Mouse (Mus musculus) forebrain, embryonic 15.5 days (tissue): ENCODE results near the gene Snx9. TPM values are rescaled to one million over a fixed set of nuclear protein-coding genes. Genes with fewer than 3 reads are reported as not detected.

ENCODE experiments used
- ATAC-seq: fragments of 200-750 bp; cut with Nextera tagmentation; replicated peaks from 2 replicates; pipeline ENCODE4 v1.8.0; 2017; ENCODE audit warnings: mild to moderate bottlenecking, moderate TSS enrichment, moderate library complexity
- H3K27ac ChIP-seq: fragments of 300-500 bp; sonication (generic); replicated peaks from 2 replicates; pipeline ENCODE4 v1.5.1; 2015; ENCODE audit warnings: mild to moderate bottlenecking, inconsistent platforms
- H3K27me3 ChIP-seq: fragments of 300-500 bp; sonication (generic); 2 replicates; pipeline ENCODE4 v1.6.1; 2015; ENCODE audit warnings: inconsistent platforms
- H3K36me3 ChIP-seq: fragments of 300-500 bp; sonication (generic); 2 replicates; pipeline ENCODE4 v1.6.1; 2015; ENCODE audit warnings: mild to moderate bottlenecking, inconsistent platforms
- H3K4me1 ChIP-seq: fragments of 300-500 bp; sonication (generic); 2 replicates; pipeline ENCODE4 v1.6.1; 2015; ENCODE audit warnings: inconsistent platforms
- H3K4me2 ChIP-seq: fragments of 300-500 bp; sonication (generic); replicated peaks from 2 replicates; pipeline ENCODE4 v1.6.1; 2015; ENCODE audit warnings: mild to moderate bottlenecking, inconsistent platforms
- H3K4me3 ChIP-seq: fragments of 300-500 bp; sonication (generic); 2 replicates; pipeline ENCODE4 v1.5.1; 2015; ENCODE audit warnings: mild to moderate bottlenecking, inconsistent platforms
- H3K9ac ChIP-seq: fragments of 300-500 bp; sonication (generic); replicated peaks from 2 replicates; pipeline ENCODE4 v1.6.1; 2015; ENCODE audit warnings: mild to moderate bottlenecking, inconsistent platforms
- H3K9me3 ChIP-seq: fragments of 300-500 bp; sonication (generic); 2 replicates; pipeline ENCODE4 v1.6.1; 2016; ENCODE audit warnings: inconsistent platforms
- WGBS: fragments of 180-500 bp; shearing (Covaris S2); methylation state at CpG from one replicate; pipeline ENCODE4 v1.1.7; 2015; ENCODE audit warnings: mixed read lengths; 5-methylcytosine and 5-hydroxymethylcytosine counted together
- polyA plus RNA-seq: library from polyadenylated mRNA; unstranded; fragments of >200 nt; fragmentation: Nextera tagmentation; extraction: Ambion mirVana; gene quantifications from 2 replicates; pipeline ENCODE4 v1.2.1, GENCODE M21; 2015

The Snx9 gene
- polyA plus RNA-seq, 1 experiment from 2014 or later: 5.9 TPM

GRCm38 (mm10) chr17:5834166-5834565, 7.0 kb upstream of the Snx9 start:
- no peak for ATAC-seq
- H3K27ac ChIP-seq: no peak overlapping the region
- no peak overlapping the region for H3K4me3 ChIP-seq

GRCm38 (mm10) chr17:5834798-5835328, 6.3 kb upstream of the Snx9 start:
- no peak overlapping the region for H3K4me2 ChIP-seq
- H3K4me1 ChIP-seq: no peaks in the 10 kb centered on the region
- H3K36me3 ChIP-seq: no peaks in the 10 kb centered on the region
- no peak overlapping the region for H3K27ac ChIP-seq
- H3K27me3 ChIP-seq: no peaks in the 10 kb centered on the region
- no peak overlapping the region for H3K4me3 ChIP-seq
- H3K9me3 ChIP-seq: no peaks in the 10 kb centered on the region
- 85% methylated on average over 3 of the region's 3 CpGs for WGBS
- no peak for ATAC-seq
- no peak overlapping the region for H3K9ac ChIP-seq

More at GRCm38 (mm10) chr17:5834166-5834565, 7.0 kb upstream of the Snx9 start:
- no peaks in the 10 kb centered on the region for H3K36me3 ChIP-seq
- no peak overlapping the region for H3K4me2 ChIP-seq
- no peak overlapping the region for H3K9ac ChIP-seq
- H3K27me3 ChIP-seq: no peaks in the 10 kb centered on the region
- WGBS: 78% methylated on average over 3 of the region's 3 CpGs
- H3K4me1 ChIP-seq: no peaks in the 10 kb centered on the region
- no peaks in the 10 kb centered on the region for H3K9me3 ChIP-seq

GRCm38 (mm10) chr17:5839549-5840240, 1.4 kb upstream of the Snx9 start:
- H3K27ac ChIP-seq: no peak overlapping the region
- H3K36me3 ChIP-seq: no peaks in the 10 kb centered on the region
- H3K9ac ChIP-seq: no peak overlapping the region
- no peak overlapping the region for H3K4me3 ChIP-seq
- H3K4me1 ChIP-seq: peaks cover 12% of the 10 kb centered on the region
- WGBS: 87% methylated on average over 5 of the region's 5 CpGs
- no peak for ATAC-seq
- no peak overlapping the region for H3K4me2 ChIP-seq
- no peaks in the 10 kb centered on the region for H3K27me3 ChIP-seq
- H3K9me3 ChIP-seq: no peaks in the 10 kb centered on the region

- ATAC-seq: no peak; the same call in 1 of the 2 replicates
- H3K9ac ChIP-seq: peak overlapping the region; percentile 85
- peak overlapping the region; percentile 79 for H3K4me3 ChIP-seq
- peak overlapping the region; percentile 87 for H3K27ac ChIP-seq
- WGBS: 6% methylated on average over 27 of the region's 32 CpGs
- no peaks in the 10 kb centered on the region for H3K27me3 ChIP-seq
- H3K4me2 ChIP-seq: peak overlapping the region; percentile 67
- H3K36me3 ChIP-seq: no peaks in the 10 kb centered on the region
- H3K4me1 ChIP-seq: peaks cover 12% of the 10 kb centered on the region
- H3K9me3 ChIP-seq: no peaks in the 10 kb centered on the region
These were observed 490 bp upstream of the Snx9 start for GRCm38 (mm10) chr17:5840550-5841127.

DNA sequence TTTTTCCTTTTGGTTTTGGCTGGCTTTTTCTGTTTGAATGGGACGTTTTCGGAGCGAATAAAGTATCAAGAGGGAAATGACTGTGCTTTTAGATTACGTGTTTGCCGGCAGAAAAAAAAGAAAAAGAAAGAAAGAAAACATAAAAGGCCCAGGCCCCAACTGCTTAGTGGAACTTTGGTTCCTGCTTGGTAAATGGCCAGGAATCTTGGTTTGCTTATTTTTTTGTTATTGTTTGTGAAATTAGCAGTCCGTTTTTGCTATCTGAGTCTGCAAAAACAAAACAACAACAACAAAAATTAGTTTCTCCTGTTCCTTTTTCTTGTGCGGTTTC, 779 bp downstream of the Snx9 start:
- H3K27me3 ChIP-seq: no peaks in the 10 kb centered on the region
- H3K27ac ChIP-seq: peak overlapping the region; percentile 87
- WGBS: under 1% methylated on average over 7 of the region's 7 CpGs
- no peaks in the 10 kb centered on the region for H3K9me3 ChIP-seq
- H3K4me1 ChIP-seq: peaks cover 12% of the 10 kb centered on the region
- peak overlapping the region; percentile 85 for H3K9ac ChIP-seq
- peak overlapping the region; percentile 67 for H3K4me2 ChIP-seq
- peak overlapping the region; percentile 79 for H3K4me3 ChIP-seq
- no peak for ATAC-seq
- H3K36me3 ChIP-seq: no peaks in the 10 kb centered on the region

- 77% methylated on average over 9 of the region's 9 CpGs for WGBS
- Histone ChIP-seq H3K4me2 (no peak overlapping the region), H3K9ac (no peak overlapping the region), H3K4me1 (peaks cover 12% of the 10 kb centered on the region), H3K36me3 (no peaks in the 10 kb centered on the region), H3K27me3 (no peaks in the 10 kb centered on the region), H3K9me3 (no peaks in the 10 kb centered on the region), H3K27ac (no peak overlapping the region), H3K4me3 (no peak overlapping the region)
- no peak for ATAC-seq
These were observed 2.0 kb downstream of the Snx9 start for GRCm38 (mm10) chr17:5842988-5843640.

GRCm38 (mm10) chr17:5843641-5843990, 2.5 kb downstream of the Snx9 start:
- no peaks in the 10 kb centered on the region for H3K9me3 ChIP-seq
- no peak overlapping the region for H3K4me3 ChIP-seq
- H3K36me3 ChIP-seq: no peaks in the 10 kb centered on the region
- H3K27me3 ChIP-seq: no peaks in the 10 kb centered on the region
- no peak overlapping the region for H3K27ac ChIP-seq
- H3K4me1 ChIP-seq: peaks cover 12% of the 10 kb centered on the region
- no peak for ATAC-seq
- no peak overlapping the region for H3K4me2 ChIP-seq
- 96% methylated on average over 7 of the region's 7 CpGs for WGBS
- no peak overlapping the region for H3K9ac ChIP-seq

DNA sequence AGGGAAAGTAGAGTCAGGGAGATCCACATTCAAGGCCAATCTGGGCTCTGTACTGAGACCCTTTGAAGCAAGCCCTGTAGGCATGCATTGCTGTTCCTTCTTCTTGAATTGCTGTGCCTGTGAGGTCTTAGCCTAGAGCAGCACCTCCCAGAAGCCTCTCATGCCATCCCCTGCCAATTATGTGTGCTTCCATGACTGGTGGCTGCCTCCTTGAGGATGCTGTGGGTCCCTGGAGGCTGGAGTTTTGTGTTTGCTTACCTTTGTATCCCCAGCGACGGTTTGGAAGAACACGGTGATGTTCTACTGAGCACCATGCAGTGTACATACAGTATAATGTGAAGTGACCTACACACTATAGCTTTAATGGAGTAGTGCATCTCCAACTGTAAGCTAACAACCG, 4.2 kb downstream of the Snx9 start:
- peaks cover 22% of the 10 kb centered on the region for H3K4me1 ChIP-seq
- H3K36me3 ChIP-seq: no peaks in the 10 kb centered on the region
- no peak overlapping the region for H3K9ac ChIP-seq
- no peak overlapping the region for H3K4me2 ChIP-seq
- WGBS: 86% methylated on average over 4 of the region's 4 CpGs
- no peak for ATAC-seq
- no peak overlapping the region for H3K27ac ChIP-seq
- no peaks in the 10 kb centered on the region for H3K9me3 ChIP-seq
- no peak overlapping the region for H3K4me3 ChIP-seq
- no peaks in the 10 kb centered on the region for H3K27me3 ChIP-seq

DNA sequence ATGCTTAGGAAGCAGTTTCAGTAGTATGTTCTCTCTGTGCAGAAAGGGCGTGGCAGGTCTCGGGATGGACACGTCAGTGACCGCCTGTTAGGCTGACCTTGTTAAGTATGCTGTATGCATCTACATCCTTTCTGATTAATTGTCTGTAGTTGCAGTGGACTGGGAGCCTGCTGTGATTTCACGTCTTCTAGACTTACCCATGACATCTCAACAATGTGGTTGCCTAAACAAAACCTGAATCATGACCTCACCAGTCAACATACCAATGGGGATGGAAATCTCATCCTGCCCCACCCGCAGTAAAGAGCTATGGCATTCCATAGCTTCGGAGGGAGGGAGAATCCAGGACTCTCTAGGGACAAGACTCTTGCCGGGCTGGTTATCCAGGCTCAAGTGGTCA, 5.0 kb downstream of the Snx9 start:
- H3K4me3 ChIP-seq: no peak overlapping the region
- no peak overlapping the region for H3K27ac ChIP-seq
- no peak overlapping the region for H3K4me2 ChIP-seq
- no peak for ATAC-seq
- no peaks in the 10 kb centered on the region for H3K36me3 ChIP-seq
- H3K9me3 ChIP-seq: no peaks in the 10 kb centered on the region
- H3K9ac ChIP-seq: no peak overlapping the region
- no peaks in the 10 kb centered on the region for H3K27me3 ChIP-seq
- H3K4me1 ChIP-seq: peaks cover 19% of the 10 kb centered on the region
- 61% methylated on average over 8 of the region's 8 CpGs for WGBS

DNA sequence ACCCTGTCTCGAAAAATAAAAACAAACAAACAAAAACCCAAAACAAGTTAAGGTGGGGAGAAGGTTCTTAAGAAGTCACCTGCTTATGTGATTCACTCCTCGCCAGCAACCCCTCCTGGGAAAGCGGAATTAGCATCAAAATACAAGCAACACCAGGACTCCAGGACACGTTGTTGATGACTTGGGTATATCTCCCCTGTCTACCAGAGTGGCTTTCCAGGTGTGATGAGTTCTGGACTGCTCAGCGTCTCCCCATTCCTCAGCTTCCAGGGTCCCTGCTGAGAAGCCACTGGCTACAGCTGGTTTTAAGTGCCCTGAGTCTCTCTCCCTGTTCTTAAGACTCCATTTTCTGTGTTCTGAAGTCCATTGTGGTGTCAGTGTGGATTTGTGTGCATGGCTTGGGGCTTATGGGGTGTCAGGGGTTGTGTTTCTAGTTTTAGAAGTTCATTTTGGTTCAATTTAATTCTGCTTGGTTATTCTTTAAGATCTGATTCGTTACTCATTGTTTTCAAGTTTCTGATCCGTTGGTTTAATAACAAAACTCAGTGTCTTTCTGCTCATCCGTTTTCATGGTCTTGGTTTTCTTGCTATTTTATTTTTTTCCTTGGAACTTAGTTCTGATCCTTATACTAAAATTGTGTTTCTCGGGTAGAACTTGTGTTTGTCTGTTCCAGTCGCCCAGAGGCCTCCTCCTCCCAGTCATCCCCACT, 7.7 kb downstream of the Snx9 start:
- H3K9ac ChIP-seq: peak overlapping the region; percentile 31; the same call in 1 of the 2 replicates
- no peak for ATAC-seq
- no peaks in the 10 kb centered on the region for H3K27me3 ChIP-seq
- WGBS: 59% methylated on average over 10 of the region's 10 CpGs
- H3K9me3 ChIP-seq: no peaks in the 10 kb centered on the region
- peaks cover 10% of the 10 kb centered on the region for H3K4me1 ChIP-seq
- H3K27ac ChIP-seq: no peak overlapping the region
- H3K4me2 ChIP-seq: peak overlapping the region; percentile 41; the same call in 1 of the 2 replicates
- H3K36me3 ChIP-seq: no peaks in the 10 kb centered on the region
- H3K4me3 ChIP-seq: peak overlapping the region; percentile 20; the same call in 1 of the 2 replicates

DNA sequence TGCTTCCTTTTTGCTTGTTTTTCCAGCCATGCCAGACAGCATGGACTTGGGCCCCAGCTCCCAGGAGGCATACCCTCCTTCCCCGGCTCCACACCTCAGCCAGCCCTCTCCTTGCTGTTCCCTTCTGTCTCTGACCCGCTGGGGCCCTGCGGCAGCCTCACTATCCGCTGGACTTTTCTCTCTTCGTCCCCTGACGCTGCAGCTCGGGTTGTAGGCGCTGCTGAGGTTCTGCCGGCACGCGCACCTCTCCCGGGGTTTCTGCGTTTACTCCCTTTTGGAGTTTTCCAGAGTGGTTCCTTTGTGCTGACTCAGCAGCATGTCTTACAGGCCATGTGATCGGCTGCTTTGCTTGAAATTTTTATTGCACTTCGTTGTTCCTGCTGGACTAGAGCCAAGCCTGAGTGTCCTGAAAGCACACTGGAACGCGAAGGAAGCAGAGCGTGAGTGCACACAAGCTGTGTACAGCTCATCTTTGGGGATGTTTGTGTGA, 8.3 kb downstream of the Snx9 start:
- H3K9ac ChIP-seq: peak overlapping the region; percentile 31
- no peaks in the 10 kb centered on the region for H3K36me3 ChIP-seq
- H3K27ac ChIP-seq: no peak overlapping the region
- no peak for ATAC-seq
- WGBS: 10% methylated on average over 18 of the region's 18 CpGs
- peak overlapping the region; percentile 41 for H3K4me2 ChIP-seq
- no peaks in the 10 kb centered on the region for H3K27me3 ChIP-seq
- peaks cover 10% of the 10 kb centered on the region for H3K4me1 ChIP-seq
- no peaks in the 10 kb centered on the region for H3K9me3 ChIP-seq
- peak overlapping the region; percentile 20 for H3K4me3 ChIP-seq

DNA sequence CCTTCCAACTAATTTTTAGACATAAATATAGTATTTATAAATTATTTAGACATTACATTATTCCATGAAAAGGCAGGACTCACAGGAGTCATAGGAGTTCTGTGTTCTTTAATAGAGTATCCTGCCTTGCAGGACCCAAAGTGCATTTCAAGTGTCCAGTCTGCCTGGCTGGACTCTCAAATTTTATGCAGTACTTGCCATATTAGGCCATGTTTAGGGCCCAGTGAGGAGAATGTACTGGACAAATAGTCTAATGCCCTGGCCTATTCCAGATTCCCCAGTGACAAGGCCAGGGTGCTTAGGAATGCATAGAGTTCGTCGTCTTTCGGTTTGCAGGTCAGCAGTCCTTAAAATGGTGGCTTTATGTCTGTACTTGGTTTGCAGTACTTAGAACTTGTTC, 8.9 kb downstream of the Snx9 start:
- Histone ChIP-seq H3K9ac (no peak overlapping the region), H3K4me2 (no peak overlapping the region), H3K27me3 (no peaks in the 10 kb centered on the region), H3K4me3 (no peak overlapping the region), H3K36me3 (no peaks in the 10 kb centered on the region), H3K9me3 (no peaks in the 10 kb centered on the region), H3K27ac (no peak overlapping the region), H3K4me1 (peaks cover 10% of the 10 kb centered on the region)
- WGBS: 98% methylated on average over 3 of the region's 3 CpGs
- ATAC-seq: no peak
